Mouse (Mus musculus): ENCODE results near the gene N4bp1. TPM values are rescaled to one million over a fixed set of nuclear protein-coding genes. Genes with fewer than 3 reads are reported as not detected.

The N4bp1 gene
- polyA plus RNA-seq, 1 experiment = 7.6 TPM

DNA sequence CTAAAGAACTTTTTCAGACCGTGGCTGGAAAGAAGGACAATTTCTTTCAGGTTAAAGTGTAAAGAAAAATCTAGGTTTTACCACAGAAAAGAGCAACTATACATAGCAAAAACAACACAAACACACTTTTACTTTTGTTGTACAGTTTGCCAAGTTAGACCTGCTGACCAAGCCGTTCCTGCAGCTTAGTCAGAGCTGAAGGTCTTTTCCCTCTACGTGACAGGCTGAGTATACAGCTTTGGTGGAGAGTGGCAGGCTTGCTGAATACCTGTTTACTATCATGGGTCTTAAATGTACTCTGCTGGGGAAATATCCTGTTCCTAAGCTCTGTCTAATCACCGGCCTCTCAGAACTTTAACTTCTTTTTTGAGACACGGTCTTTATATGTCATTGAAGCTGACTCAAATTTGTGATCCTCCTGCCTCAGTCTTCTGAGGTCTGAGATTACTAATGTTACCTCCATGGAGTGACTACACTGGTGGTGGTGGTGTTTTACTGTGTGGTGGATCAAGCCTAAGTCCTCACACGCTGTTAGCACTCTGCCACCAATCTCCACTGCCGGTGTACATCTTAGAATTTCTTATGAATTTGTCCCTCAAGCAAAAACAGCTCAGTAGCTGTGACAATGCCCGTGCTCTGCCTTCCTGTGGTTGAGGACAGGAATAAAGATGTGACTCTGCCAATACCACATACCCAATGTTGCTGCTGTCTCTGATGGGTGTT lies 31.6 kb downstream of the N4bp1 start:
- peaks cover 14% of the 10 kb centered on the region for H3K79me2 ChIP-seq (ENCODE audit: control insufficient read depth, insufficient read depth)
- no peak overlapping the region for H3K4me3 ChIP-seq
- H3K4me2 ChIP-seq (ENCODE audit: low read depth) = no peak overlapping the region
- TF ChIP-seq TCF3 (IDR thresholded peaks at IDR 0.05; ENCODE audit: insufficient read length, low read depth) (no peak), SRF (IDR thresholded peaks at IDR 0.05; ENCODE audit: control insufficient read depth, insufficient read length, low read depth) (no peak), MYOG (IDR thresholded peaks at IDR 0.05; ENCODE audit: control insufficient read depth in 1 of 3, insufficient read depth in 1 of 3, insufficient read length in 2 of 3, low read depth in 2 of 3) (no peak), MYOD1 (IDR thresholded peaks at IDR 0.05; ENCODE audit: control insufficient read depth in 1 of 3, insufficient read length in 2 of 3, low read depth in 2 of 3) (no peak), POLR2AphosphoS2 (IDR thresholded peaks at IDR 0.05; ENCODE audit: insufficient read length, low read depth) (no peak), MAX (IDR thresholded peaks at IDR 0.05; ENCODE audit: low read depth) (no peak), USF1 (IDR thresholded peaks at IDR 0.05; ENCODE audit: low read depth) (no peak), CEBPB (IDR thresholded peaks at IDR 0.05; ENCODE audit: insufficient read depth, poor library complexity, severe bottlenecking) (no peak), POLR2A (IDR thresholded peaks at IDR 0.05; ENCODE audit: insufficient read length, low read depth) (no peak), E2F4 (IDR thresholded peaks at IDR 0.05; ENCODE audit: insufficient read depth) (no peak), REST (IDR thresholded peaks at IDR 0.05; ENCODE audit: insufficient read depth, insufficient read length) (no peak), TCF12 (IDR thresholded peaks at IDR 0.05; ENCODE audit: insufficient read depth, poor library complexity, severe bottlenecking) (no peak)
- H3ac ChIP-seq (ENCODE audit: control insufficient read depth, insufficient read length) = no peak overlapping the region
- H3K36me3 ChIP-seq (ENCODE audit: control insufficient read depth, insufficient read depth) = peaks cover 10% of the 10 kb centered on the region
- no peaks in the 10 kb centered on the region for H3K27me3 ChIP-seq (ENCODE audit: control insufficient read depth, insufficient read depth, insufficient read length)

DNA sequence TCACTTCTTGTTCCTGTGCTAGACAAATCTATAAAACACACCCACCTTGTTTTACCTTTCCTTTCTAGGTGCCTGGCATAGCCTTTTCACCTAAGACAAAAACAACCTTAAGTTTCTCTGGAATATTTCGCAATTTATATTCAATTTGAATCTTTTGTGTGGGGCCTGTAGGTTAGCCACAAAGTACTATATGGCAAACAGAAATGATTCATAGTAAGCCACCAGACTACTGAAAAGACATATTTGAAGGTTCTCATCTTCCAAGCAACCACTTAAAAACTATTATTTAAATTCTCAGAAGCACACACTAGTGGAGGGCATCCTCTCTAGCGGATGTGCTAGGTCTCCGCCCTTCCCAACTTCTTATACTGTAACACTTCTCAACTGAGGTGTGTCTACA lies 32.6 kb downstream of the N4bp1 start:
- H3K4me3 ChIP-seq = no peak overlapping the region
- H3K27me3 ChIP-seq (ENCODE audit: control insufficient read depth, insufficient read depth, insufficient read length) = no peaks in the 10 kb centered on the region
- no peak for TF ChIP-seq POLR2A (IDR thresholded peaks at IDR 0.05; ENCODE audit: insufficient read length, low read depth)
- TF ChIP-seq MYOD1 (IDR thresholded peaks at IDR 0.05; ENCODE audit: control insufficient read depth in 1 of 3, insufficient read length in 2 of 3, low read depth in 2 of 3) = no peak
- no peak for TF ChIP-seq TCF12 (IDR thresholded peaks at IDR 0.05; ENCODE audit: insufficient read depth, poor library complexity, severe bottlenecking)
- no peak for TF ChIP-seq POLR2AphosphoS2 (IDR thresholded peaks at IDR 0.05; ENCODE audit: insufficient read length, low read depth)
- no peak for TF ChIP-seq REST (IDR thresholded peaks at IDR 0.05; ENCODE audit: insufficient read depth, insufficient read length)
- TF ChIP-seq CEBPB (IDR thresholded peaks at IDR 0.05; ENCODE audit: insufficient read depth, poor library complexity, severe bottlenecking) = no peak
- TF ChIP-seq USF1 (IDR thresholded peaks at IDR 0.05; ENCODE audit: low read depth) = no peak
- TF ChIP-seq MAX (IDR thresholded peaks at IDR 0.05; ENCODE audit: low read depth) = no peak
- TF ChIP-seq MYOG (IDR thresholded peaks at IDR 0.05; ENCODE audit: control insufficient read depth in 1 of 3, insufficient read depth in 1 of 3, insufficient read length in 2 of 3, low read depth in 2 of 3) = no peak
- no peak for TF ChIP-seq E2F4 (IDR thresholded peaks at IDR 0.05; ENCODE audit: insufficient read depth)
- no peak for TF ChIP-seq SRF (IDR thresholded peaks at IDR 0.05; ENCODE audit: control insufficient read depth, insufficient read length, low read depth)
- no peak for TF ChIP-seq TCF3 (IDR thresholded peaks at IDR 0.05; ENCODE audit: insufficient read length, low read depth)
- H3K79me2 ChIP-seq (ENCODE audit: control insufficient read depth, insufficient read depth) = peaks cover 14% of the 10 kb centered on the region
- no peak overlapping the region for H3ac ChIP-seq (ENCODE audit: control insufficient read depth, insufficient read length)
- peaks cover 10% of the 10 kb centered on the region for H3K36me3 ChIP-seq (ENCODE audit: control insufficient read depth, insufficient read depth)
- H3K4me2 ChIP-seq (ENCODE audit: low read depth) = no peak overlapping the region

DNA sequence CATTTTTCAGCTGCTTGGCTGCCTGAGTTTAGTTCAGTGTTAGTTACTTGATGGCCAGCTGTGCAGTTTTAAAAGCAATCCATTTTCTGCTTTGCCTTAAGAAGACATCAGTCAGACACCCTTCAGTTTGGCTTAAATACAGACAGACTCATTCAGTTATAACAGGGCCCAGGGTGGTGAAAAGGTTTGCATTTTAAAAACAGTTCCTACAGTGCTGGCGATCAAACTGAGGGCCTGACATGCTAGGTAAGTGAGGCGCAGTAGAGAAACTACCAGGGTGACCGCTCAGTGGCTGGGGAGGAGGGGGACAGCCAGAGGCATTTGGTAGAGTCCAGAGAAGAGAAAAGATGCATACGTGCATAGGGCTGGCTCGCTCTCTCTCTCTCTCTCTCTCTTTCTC lies 36.2 kb downstream of the N4bp1 start:
- no peak for TF ChIP-seq MAX (IDR thresholded peaks at IDR 0.05; ENCODE audit: low read depth)
- no peak for TF ChIP-seq SRF (IDR thresholded peaks at IDR 0.05; ENCODE audit: control insufficient read depth, insufficient read length, low read depth)
- TF ChIP-seq MYOD1 (IDR thresholded peaks at IDR 0.05; ENCODE audit: control insufficient read depth in 1 of 3, insufficient read length in 2 of 3, low read depth in 2 of 3) = no peak
- TF ChIP-seq POLR2AphosphoS2 (IDR thresholded peaks at IDR 0.05; ENCODE audit: insufficient read length, low read depth) = no peak
- no peak for TF ChIP-seq CEBPB (IDR thresholded peaks at IDR 0.05; ENCODE audit: insufficient read depth, poor library complexity, severe bottlenecking)
- no peak for TF ChIP-seq E2F4 (IDR thresholded peaks at IDR 0.05; ENCODE audit: insufficient read depth)
- TF ChIP-seq POLR2A (IDR thresholded peaks at IDR 0.05; ENCODE audit: insufficient read length, low read depth) = no peak
- no peak for TF ChIP-seq USF1 (IDR thresholded peaks at IDR 0.05; ENCODE audit: low read depth)
- TF ChIP-seq TCF3 (IDR thresholded peaks at IDR 0.05; ENCODE audit: insufficient read length, low read depth) = no peak
- no peak for TF ChIP-seq TCF12 (IDR thresholded peaks at IDR 0.05; ENCODE audit: insufficient read depth, poor library complexity, severe bottlenecking)
- TF ChIP-seq MYOG (IDR thresholded peaks at IDR 0.05; ENCODE audit: control insufficient read depth in 1 of 3, insufficient read depth in 1 of 3, insufficient read length in 2 of 3, low read depth in 2 of 3) = no peak
- no peak for TF ChIP-seq REST (IDR thresholded peaks at IDR 0.05; ENCODE audit: insufficient read depth, insufficient read length)
- Histone ChIP-seq H3K36me3 (ENCODE audit: control insufficient read depth, insufficient read depth) (peaks cover 12% of the 10 kb centered on the region), H3K4me3 (no peak overlapping the region), H3K27me3 (ENCODE audit: control insufficient read depth, insufficient read depth, insufficient read length) (no peaks in the 10 kb centered on the region), H3ac (ENCODE audit: control insufficient read depth, insufficient read length) (no peak overlapping the region), H3K4me2 (ENCODE audit: low read depth) (no peak overlapping the region), H3K79me2 (ENCODE audit: control insufficient read depth, insufficient read depth) (no peaks in the 10 kb centered on the region)

DNA sequence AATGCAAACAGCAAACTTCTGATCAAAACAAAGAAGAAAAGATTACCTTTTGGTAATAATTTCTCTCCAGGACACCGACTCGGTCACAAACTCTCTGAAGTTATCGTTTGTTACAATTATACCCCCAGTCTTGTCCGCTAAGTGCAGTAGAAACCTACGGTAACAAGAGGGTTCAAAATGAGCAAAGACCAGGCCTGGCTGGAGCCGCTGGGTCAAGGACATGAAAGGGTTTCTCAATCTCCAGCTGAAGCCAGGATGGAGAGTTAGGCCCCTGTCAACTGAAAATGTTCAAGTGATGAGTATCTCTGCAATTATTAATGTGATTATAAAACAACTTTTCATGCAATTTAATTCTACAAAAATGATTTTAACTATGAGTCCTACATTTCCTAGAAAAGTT lies 36.7 kb downstream of the N4bp1 start:
- H3K27me3 ChIP-seq (ENCODE audit: control insufficient read depth, insufficient read depth, insufficient read length) = no peaks in the 10 kb centered on the region
- H3K4me2 ChIP-seq (ENCODE audit: low read depth) = no peak overlapping the region
- no peak overlapping the region for H3K4me3 ChIP-seq
- no peak overlapping the region for H3ac ChIP-seq (ENCODE audit: control insufficient read depth, insufficient read length)
- H3K36me3 ChIP-seq (ENCODE audit: control insufficient read depth, insufficient read depth) = peaks cover 12% of the 10 kb centered on the region
- H3K79me2 ChIP-seq (ENCODE audit: control insufficient read depth, insufficient read depth) = no peaks in the 10 kb centered on the region
- TF ChIP-seq TCF12 (IDR thresholded peaks at IDR 0.05; ENCODE audit: insufficient read depth, poor library complexity, severe bottlenecking) (no peak), E2F4 (IDR thresholded peaks at IDR 0.05; ENCODE audit: insufficient read depth) (no peak), POLR2AphosphoS2 (IDR thresholded peaks at IDR 0.05; ENCODE audit: insufficient read length, low read depth) (no peak), POLR2A (IDR thresholded peaks at IDR 0.05; ENCODE audit: insufficient read length, low read depth) (no peak)

Measured in myocyte (in vitro differentiated cells).